Mouse (Mus musculus): Measurements from ENCODE around the gene Cabcoco1.

The Cabcoco1 gene

DNA sequence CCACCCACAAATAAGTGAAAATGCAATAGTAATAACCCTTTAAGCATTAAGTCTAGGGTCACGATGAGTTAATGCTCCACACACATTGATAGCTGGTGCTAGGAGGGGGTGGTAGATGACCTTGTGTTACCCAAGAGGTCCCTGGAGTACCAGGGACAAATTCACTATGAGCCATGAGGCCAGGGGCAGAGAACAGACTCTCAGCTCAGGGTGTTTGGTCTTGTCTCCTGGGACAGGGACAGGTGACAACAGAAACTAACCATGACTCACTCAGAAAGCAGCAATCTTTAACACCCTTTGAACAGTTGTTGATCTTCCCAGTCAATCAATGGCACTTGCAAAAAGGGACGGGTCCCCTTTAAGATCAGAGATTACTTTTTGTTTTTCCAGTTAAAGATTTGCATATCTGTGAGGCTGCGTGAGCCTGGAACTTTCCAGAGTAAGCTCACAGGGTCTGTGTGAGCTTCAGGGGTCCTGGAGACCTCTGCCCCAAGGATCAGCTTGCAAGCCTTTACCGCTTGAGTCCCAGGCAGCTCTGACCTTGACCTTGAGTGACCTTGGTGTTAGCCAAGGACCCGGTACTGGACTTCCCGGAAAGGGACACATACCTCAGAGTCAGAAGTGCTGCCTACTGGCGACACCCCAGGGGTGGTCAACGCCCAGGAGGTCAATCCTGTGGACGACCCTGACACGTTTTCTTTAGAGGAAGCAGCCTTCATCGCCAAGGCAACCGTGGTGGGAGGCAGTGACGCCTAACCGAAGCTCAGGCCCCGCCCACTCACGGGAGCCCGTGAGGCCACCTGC is at the start of gene Cabcoco1:
Gene Cabcoco1, minus strand, starts transcription at position 758 of the 804 bp plus-strand sequence.
- DNase-seq (ENCODE audit: low read depth, low spot score), result peak; percentile 56

DNA sequence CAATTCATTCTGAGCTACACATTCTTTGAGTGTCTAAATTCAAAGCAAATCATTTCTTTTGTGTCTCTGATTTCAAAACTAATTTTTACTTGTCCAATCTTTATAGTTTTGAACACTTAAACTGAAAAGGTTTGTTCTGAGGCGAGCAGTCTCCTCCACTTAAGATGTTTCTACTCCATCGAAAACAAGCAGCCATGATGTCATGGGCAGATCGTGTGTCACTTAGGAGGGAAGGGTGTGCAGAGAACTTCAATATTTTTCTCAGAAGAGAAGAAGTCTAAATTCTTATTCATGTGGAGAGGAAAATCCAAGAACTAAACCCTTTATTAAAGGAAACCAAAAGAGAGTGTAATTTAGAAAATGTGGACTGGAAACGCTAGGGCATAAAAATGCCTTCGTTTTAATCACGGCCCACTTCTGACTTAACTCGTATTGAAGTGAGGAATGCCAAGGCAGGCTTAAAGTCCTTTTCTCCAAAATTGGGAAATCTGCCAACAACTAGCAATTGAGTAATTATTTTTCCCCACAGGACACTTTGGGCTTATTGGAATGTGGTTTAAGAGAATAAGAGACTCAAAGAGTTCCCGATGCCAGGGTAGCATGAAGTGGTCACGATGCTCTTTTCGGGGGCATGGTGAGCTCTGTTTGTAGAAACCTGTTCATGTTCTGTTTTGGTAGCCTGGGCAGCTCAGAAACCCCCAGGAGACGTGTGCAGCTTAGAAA is 48.0 kb upstream of the Cabcoco1 start:
- no peak for DNase-seq (ENCODE audit: low read depth, low spot score)

DNA sequence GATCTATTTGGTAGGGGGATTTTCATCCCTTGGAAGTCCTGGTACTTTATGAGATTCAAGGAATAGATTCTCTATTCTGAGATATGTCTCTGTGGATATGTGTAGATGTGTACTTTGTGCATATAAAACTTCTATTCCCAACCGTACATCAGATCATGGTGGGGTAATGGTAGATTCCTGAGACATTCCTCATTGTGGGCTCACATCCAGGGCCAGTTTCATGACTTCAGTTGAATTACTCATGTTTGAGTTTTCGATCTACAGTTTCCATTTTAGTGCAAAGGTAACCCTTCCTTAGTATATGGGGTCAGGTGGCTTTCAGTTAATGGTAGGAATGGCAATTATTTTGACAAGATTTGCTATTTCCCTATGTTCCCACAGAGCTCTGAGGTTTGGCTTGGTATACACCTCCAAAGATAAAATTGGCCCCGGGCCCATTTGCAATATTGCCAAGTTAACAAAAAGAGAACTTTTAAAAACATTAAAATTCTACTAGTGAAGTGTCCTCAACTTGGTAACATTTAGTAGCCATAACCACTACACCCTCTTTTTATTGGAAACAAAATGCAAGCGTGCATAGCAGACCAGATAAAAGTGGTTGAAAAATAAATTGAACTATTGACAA is 45.8 kb upstream of the Cabcoco1 start:
- DNase-seq (ENCODE audit: low read depth, low spot score), result no peak

DNA sequence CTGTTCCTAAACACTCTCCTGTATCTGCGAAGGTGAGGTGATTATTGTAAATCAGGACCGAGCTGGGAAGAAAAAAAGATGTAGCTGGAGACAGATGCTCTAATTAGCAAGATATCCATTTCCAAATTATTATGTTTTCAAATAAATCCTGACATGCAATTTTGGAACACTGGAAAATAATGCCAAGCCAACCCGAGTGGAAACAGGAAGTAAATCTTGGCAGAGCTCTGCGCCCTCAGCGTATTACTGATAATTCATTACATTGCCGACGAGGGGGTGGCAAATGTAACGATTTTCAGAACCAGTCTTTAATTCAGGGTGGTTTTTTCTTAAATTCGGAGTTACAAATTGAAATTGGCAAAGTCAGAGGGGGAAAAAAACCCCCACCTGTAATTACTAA is 35.6 kb upstream of the Cabcoco1 start:
- DNase-seq (ENCODE audit: low read depth, low spot score), result no peak

DNA sequence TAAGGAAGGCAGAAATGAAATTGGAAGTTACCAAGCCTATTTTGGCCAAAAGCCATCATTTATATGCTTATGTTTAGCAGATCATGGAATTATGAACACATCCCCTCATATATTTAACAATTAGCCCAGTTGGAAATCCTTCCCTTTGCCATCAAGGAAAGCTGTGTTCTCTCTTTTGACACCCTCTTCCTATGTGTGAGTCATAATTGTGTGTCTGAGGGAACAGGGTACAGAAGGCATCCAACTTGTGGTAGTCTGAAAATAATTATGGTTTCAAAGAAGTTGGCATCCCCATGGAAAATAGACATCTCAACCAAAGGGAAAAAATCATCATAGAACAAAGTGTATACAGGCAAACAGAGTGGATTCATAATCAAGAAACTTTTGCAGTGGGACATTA is 26.5 kb upstream of the Cabcoco1 start:
- DNase-seq (ENCODE audit: low read depth, low spot score), result no peak

DNA sequence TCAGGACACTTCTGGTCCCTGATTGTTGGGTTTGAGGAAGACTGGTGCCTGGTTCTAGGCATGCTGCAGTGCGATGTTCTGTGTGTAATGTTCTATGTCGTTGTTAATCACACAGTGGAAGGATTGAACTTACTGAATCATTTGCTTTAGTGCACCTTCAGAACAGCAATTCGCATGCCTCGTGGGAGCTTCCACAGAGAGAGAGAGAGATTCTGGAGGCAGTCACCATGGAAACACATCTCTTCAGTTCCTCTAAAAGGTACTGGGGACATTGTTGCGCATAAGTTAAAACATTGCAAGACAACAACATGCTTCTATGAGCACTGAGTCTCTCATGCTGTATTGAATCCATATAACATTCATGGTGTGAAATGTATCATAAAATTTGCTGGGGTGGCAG is 20.6 kb upstream of the Cabcoco1 start:
- DNase-seq (ENCODE audit: low read depth, low spot score), result no peak

DNA sequence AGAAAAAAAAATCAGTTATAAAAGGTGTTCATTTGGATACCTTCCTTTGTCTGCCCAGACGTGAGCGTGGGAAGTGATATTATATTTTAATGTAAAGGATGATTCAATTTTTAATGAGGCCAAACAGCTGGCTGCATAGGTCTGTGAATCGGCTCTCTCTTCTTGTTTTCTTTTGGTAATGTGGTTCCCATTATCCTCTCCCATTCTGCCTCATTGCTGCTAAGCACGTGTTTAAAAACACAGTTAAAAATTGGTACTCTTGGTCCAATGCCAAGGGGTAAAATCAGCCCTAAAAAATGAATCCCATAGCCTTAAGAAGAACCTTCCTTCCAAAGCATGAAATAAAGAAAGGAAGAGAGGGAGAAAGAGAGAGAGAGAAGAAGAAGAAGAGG is 17.1 kb upstream of the Cabcoco1 start:
- DNase-seq (ENCODE audit: low read depth, low spot score), result no peak

DNA sequence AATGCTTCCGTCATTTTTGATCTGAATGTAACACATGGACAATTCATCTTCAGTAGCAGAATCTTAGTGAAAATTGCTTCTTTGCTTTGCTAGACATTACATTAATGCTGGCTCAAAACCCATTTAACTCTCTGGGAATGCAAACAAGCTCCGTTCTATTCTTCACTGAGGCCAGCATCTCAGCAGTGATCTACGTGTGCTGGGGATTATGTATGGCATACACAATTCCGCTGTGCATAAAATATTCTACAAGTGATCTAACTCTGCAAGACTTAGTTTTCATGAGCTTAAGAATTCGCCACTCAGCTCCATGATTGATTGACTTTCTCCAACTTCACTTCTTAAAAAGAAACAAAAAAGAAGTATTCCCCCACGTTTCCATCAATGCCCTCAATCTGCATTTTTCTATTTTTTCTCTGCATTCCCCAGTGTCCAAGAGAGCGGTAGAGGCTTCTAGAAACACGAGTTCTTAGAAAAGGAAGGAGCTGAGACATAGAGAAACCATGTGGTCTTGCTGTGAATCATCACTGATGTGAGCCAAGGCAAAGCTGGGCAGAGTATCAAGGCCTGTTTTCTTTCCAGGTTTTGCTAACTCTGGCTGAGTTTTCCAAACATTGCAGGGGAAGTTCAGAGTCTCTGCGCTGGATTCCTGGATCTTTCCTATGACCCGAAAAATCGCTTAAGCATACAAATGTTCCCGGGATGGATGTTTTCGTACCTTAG is 16.6 kb upstream of the Cabcoco1 start:
- DNase-seq (ENCODE audit: low read depth, low spot score), result no peak

DNA sequence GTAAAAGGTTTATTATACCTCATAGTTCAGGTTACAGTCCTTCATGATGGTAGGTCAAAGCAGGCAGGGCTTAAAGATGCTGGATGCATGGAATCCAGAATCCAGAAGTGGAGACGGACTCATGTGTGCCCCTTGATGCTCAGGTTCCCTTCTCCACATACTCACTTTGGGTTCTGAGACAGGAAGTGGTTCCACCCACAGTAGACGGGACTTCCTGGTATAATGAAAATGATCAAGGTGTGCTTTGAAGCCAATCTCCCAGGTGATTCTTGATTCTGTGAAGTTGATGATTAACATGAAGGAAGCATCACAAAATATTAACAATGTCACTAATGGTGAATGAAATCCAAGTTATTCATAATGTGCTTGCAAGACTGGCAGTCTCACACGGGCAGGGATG is 12.0 kb upstream of the Cabcoco1 start:
- DNase-seq (ENCODE audit: low read depth, low spot score), result no peak

DNA sequence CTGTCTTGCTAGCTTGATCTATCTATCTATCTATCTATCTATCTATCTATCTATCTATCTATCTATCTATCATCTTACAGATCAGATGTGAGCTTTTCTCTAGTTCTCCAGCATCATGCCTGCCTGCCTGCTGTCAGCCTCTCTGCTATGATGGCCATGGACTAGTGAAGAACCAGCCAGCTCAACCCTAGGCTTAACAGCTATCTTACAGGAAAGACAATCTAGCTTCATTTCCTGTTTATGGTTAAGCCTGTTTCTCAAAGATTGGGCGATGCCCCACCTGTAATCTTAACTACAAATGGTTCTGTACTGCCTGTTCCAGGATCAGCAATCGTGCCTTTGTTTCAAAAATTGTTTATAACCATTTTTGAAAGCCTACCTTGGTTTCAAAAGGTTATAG is 10.9 kb upstream of the Cabcoco1 start:
- DNase-seq (ENCODE audit: low read depth, low spot score), result no peak

DNA sequence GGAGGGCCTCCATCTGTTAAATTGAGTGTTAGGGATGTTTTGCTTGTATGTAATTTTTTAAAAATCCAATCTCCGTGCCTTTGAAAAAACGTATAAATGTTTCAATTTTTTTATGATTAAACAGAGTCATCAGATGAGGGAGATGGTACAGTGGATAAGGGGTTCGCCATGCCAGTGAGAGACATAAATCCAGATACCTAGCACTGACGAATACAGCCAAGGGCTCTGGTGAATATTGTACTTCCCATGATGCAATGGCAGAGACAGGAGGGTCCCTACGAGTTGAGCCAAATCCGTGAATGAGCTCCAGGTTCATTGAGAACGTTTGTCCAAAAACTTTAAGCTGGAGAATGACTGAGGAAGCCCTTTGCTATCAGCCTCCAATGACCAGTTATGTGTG is 9.6 kb upstream of the Cabcoco1 start:
- no peak for DNase-seq (ENCODE audit: low read depth, low spot score)

DNA sequence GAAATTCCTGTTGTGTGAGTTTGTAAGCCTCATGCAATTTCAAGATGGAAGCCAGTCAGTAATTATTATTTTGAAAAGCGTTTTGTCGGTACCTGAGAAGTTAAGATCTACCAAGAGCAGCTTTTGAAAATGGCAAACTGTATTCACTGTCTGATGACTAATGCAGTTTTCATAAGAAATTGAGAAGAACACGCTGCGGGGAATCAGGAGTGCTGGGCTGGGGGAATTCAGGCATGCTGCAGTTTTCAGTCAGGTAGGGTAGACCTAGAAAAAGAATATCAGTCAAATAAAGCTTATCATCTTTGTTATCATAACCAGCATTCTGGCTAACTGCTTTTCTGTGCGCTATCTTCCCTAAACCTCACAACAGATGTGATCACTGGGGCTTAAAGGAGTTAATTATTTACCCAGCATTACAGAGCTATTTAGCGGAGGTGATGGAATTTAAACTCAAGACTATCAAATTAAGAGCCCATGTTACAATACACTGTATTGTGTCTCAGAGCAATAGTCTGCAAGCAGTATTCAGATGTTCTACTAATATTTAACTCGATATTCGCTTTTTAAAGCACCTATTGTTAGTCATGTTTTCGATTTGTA is 9.1 kb upstream of the Cabcoco1 start:
- no peak for DNase-seq (ENCODE audit: low read depth, low spot score)

DNA sequence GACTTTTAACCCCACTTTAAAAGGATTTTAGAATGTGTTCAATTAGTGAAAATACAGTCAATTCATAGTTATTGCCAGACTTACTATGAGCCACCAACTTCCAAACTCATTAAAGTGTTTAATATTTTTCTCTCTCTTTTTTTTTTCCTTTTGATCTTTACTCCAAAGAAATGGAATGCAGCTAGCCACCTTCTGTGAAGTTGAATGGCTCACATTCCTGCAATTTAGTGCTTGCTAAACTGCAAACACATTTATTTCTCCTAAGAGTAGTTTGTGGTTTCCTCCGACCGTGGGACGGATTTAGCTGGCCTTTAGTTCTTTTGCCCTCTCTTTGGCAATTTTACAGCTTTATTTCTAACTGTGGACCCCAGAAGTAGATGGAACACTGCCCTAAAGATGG is 1.4 kb upstream of the Cabcoco1 start:
- DNase-seq (ENCODE audit: low read depth, low spot score), result peak; percentile 56

DNA sequence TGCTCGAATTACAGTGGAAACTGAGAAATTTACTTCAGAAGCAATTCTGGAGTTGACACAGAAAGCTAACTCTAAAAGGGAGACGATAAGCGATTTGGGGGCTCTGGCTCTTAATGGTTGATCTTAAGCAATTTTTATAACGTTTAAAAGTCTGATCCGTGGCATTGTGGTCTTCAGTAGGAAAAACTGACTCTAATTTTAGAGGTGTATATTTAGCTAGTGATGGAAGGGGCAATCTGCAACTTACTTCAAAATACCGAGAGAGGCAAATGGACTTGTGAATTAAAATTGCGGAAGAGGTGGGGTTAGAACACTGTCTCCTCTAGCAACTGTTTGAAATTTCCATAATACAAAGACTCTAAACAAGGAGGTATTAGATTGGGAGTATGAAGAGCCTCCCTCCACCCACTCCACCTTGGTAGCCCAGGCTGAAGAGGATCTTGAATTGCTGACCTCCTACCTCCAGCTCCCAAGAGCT is 286 bp upstream of the Cabcoco1 start:
- no peak for DNase-seq (ENCODE audit: low read depth, low spot score)

DNA sequence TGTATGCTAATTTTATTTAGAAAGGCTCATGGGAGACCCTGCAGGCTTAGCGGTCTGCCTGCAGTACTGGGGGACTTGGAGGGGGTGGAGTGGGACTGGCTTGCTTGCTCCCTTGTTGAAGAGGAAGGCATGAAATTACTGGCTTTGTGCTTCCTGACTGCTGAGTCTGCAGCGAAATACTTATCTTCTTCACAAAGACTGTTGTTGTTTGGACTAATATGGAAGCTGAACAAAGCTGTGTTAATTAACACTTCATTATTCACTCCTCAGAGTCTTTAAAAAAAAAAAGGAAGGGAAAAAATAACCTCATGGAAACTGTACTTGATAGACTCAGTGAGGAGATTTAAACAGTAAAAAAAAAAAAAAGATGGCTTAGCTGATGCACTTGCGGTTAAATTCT is 1.1 kb downstream of the Cabcoco1 start:
- no peak for DNase-seq (ENCODE audit: low read depth, low spot score)

DNA sequence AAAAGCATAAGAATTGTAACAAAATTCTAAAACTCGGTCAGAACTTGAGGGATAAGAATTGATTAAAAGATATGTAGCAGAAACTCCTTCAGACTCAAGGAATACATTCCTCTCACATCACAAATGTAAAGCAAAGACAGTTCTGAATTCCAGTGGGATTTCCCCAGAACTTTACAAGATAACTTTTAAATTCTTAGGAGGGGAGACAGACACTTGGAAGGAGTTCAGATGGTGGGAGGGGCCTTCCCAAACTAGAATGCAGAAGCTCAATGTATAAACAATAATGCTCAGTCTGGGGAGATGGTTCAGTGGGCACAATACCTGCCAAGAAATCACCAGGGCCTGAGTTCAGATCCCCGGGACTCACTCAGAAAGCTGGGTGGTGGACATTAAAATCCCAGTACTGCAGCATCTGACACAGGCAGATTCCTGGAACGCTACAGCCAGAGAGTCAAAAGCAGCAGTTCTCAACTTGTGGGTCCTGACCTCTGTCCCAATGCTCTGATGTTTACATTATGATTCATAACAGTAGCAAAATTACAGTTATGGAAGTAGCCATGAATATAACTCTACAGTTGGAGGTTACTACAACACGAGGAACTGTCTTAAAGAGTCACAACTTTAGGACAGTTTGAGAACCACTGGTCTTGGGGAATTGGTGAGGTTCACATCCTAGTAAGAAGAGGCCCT is 4.3 kb downstream of the Cabcoco1 start:
- DNase-seq (ENCODE audit: low read depth, low spot score), result no peak

DNA sequence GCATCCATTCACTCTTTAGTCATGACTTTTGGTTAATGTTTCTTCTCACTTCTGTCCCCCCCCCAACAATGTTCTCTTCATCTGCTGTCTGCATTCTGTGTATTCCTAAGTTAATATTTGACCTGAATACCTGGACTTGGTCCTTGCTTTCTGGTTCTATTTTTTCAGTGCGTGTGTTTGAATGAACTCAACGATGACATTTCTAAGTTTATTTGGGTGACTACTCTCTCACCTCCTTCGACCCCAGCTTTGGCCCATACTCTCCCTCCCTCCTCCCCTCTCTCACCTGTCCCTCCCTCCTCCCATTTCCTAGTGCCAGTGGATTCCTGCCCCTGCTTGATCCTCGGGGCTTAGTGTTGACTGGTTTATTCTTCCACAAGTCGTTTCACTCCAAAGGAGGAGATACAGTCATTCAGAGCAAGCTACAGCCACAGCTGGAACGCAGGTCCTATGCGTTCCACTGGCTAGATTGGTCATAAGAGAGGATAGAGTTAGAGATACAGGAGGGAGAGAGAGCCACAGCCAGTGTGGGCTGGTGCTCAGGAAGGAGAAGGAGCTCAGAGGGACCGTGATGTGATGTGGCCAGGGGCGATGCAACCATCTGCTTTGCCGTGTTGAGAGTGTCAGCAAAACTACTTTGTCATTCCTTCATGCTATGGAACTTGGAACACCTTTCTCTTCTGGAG is 12.2 kb downstream of the Cabcoco1 start:
- DNase-seq (ENCODE audit: low read depth, low spot score), result no peak

DNA sequence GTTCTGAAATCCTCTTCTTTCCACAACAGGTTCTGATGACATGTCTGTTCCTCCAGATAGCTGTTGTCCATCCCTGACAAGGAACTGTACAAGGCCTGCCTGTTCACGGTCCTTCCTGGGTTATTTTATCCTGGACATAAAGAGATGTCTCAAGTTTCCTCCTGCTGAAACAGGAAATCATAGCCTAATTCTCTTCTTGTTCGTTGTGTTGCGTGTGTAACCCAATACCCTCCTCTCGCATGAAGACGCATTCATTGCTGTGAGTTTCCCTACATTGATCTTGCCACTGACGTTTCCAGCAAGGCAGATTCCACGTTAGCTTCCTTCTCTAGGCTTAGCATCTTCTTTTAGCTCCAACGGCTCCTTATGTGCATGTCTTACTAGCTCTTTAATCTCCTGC is 12.7 kb downstream of the Cabcoco1 start:
- no peak for DNase-seq (ENCODE audit: low read depth, low spot score)

DNA sequence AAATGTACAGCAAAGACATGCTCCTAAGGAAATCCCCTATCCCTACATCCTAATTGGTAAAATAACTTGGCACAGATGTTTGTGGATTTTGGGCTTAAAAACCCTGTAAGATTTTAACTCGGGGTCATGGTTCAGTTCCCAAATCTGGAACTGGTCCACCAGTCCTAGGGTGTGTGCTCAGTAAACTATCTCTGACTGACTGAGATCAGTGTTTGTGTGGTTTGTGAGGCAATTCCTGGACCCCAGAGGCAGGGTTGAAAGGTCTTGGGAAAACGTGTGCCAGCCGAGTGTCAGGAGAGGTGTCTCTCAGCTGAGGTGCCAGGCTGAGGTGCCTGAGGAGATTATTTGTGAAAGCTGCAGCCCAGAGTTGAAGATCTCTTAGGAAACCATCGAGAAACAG is 19.6 kb downstream of the Cabcoco1 start:
- DNase-seq (ENCODE audit: low read depth, low spot score), result no peak

DNA sequence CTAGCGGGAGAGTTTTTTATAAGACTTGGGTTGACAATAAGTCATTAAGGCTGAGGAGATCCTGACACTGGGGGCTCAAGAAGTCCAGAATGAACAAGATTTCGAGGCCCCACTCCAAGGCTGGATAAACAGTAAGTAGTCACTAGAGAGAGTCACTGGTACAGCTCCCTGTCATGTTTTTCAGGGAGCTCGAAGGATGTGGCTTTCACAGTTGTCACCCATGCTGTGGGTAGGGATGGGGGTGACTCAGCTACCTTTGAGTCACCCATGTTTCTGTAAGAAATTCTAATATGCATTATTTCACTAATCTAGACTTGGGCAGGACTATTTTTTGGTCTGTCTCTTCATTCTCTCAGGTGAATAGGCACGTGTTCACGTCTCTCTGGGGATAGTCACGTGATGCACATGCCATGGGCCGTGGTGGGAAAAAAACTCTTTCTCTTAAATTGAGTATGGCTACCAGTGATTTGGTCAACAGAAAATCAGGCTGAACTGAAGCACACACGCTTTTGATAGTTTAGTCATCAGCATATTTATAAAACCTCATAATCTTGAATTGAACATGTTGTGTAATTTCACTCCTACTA is 29.2 kb downstream of the Cabcoco1 start:
- DNase-seq (ENCODE audit: low read depth, low spot score), result no peak

Data from forelimb bud, embryonic 11.5 days (tissue).